Mouse (Mus musculus) hematopoietic multipotent progenitor cell, adult 10-12 weeks (in vitro differentiated cells): ENCODE results near the gene Olfr1423. TPM values are rescaled to one million over a fixed set of nuclear protein-coding genes. Genes with fewer than 3 reads are reported as not detected.

Source experiments
- polyA plus RNA-seq: library from polyadenylated mRNA; stranded (reverse); fragments of >175 nt; gene quantifications from 2 replicates; pipeline ENCODE4 v1.2.3, GENCODE M21; 2012; ENCODE audit warnings: low replicate concordance

The Olfr1423 gene
- polyA plus RNA-seq, result 0.02 TPM in 1 of 2 replicates, not detected in the other

GRCm38 (mm10) chr19:12041217-12041616 is at the start of gene Olfr1423:
Gene Olfr1423 (minus strand): TSS chr19:12041317.

GRCm38 (mm10) chr19:12077631-12078030 is 36.5 kb upstream of the Olfr1423 start, which contains the start of gene Olfr1425:
Gene Olfr1425 (minus strand): TSS chr19:12077731.

GRCm38 (mm10) chr19:12062582-12062981 is 21.5 kb upstream of the Olfr1423 start, which contains the start of gene Olfr1424:
Gene Olfr1424 (minus strand): TSS chr19:12062682.

Other genes with a start within 250 kb of the Olfr1423 start
- gene Stx3, start 221.9 kb downstream of the Olfr1423 start, polyA plus RNA-seq, result 3.0 and 10.9 TPM in 2 replicates
- not detected in 2 replicates for gene Olfr1417, start 202.1 kb downstream of the Olfr1423 start, polyA plus RNA-seq
- gene Olfr1418, start 180.3 kb downstream of the Olfr1423 start, polyA plus RNA-seq, result not detected in 2 replicates
- not detected in 2 replicates for gene Olfr1419, start 166.2 kb downstream of the Olfr1423 start, polyA plus RNA-seq
- gene Olfr1420, start 154.8 kb downstream of the Olfr1423 start, polyA plus RNA-seq, result not detected in 2 replicates
- 10.1 and 15.0 TPM in 2 replicates for gene Patl1, start 128.9 kb downstream of the Olfr1423 start, polyA plus RNA-seq
- gene Osbp, start 75.4 kb downstream of the Olfr1423 start, polyA plus RNA-seq, result 7.2 and 10.9 TPM in 2 replicates
- gene Olfr1424, start 21.4 kb upstream of the Olfr1423 start, polyA plus RNA-seq, result not detected in 2 replicates
- gene Olfr1425, start 36.4 kb upstream of the Olfr1423 start, polyA plus RNA-seq, result 0.20 TPM in 1 of 2 replicates, not detected in the other
- not detected in 2 replicates for gene Olfr1426, start 50.7 kb upstream of the Olfr1423 start, polyA plus RNA-seq
- gene Olfr1427, start 62.0 kb upstream of the Olfr1423 start, polyA plus RNA-seq, result not detected in 2 replicates
- gene Olfr1428, start 74.6 kb upstream of the Olfr1423 start, polyA plus RNA-seq, result not detected in 2 replicates
- gene Olfr76, start 81.9 kb upstream of the Olfr1423 start, polyA plus RNA-seq, result not detected in 2 replicates
- gene Olfr1555-ps1, start 128.8 kb upstream of the Olfr1423 start, polyA plus RNA-seq, result not detected in 2 replicates
- gene Olfr1431, start 159.3 kb upstream of the Olfr1423 start, polyA plus RNA-seq, result not detected in 2 replicates
- not detected in 2 replicates for gene Olfr1432, start 191.3 kb upstream of the Olfr1423 start, polyA plus RNA-seq
- not detected in 2 replicates for gene Olfr262, start 200.3 kb upstream of the Olfr1423 start, polyA plus RNA-seq
- gene Olfr235, start 219.7 kb upstream of the Olfr1423 start, polyA plus RNA-seq, result not detected in 2 replicates
- gene Olfr1434, start 238.5 kb upstream of the Olfr1423 start, polyA plus RNA-seq, result 0.15 TPM in 1 of 2 replicates, not detected in the other